Mouse (Mus musculus): Measurements from ENCODE around the gene Snrnp25.

DNA sequence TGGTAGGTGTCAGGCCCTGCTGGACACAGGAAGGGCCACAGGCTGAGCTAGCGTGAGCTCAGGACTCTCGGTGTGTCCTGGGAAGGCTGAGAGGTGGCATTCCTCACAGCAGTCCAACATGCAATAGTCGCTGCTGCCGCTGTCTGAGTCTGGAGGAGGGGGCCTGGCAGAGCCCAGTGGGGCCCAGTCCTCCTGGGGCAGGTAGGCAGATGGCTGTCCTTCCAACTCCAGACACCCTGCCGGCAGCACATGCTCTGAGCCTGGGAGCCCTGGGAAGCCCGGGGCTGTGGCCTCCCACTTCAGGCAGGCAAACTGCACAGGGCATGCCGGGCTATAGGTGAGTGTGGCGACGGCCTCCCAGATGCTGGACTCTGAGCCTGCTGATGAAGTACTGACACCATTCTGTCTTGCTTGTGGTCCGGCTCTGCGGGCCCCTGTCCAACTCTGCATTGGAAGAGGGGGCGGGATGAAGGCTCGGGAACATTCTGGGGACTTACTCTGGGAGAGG lies 14.6 kb upstream of the Snrnp25 start:
- TF ChIP-seq CTCF (IDR thresholded peaks at IDR 0.05; ENCODE audit: low read depth, low read length) (no peak), POLR2A (IDR thresholded peaks at IDR 0.05; ENCODE audit: insufficient read depth, low read length) (no peak), EP300 (IDR thresholded peaks at IDR 0.05; ENCODE audit: insufficient read depth, low read depth, low read length) (no peak)

Measured in ES-Bruce4 (cell line).